Mouse (Mus musculus) cerebellum, adult 11 months (tissue): ENCODE measurements around the gene Nr1i3.

Source experiments
- DNase-seq: peaks from one replicate; pipeline ENCODE4 v3.0.0; 2022

Nr1i3 gene

GRCm38 (mm10) chr1:171213801-171214496, at the start of gene Nr1i3:
Gene Nr1i3, plus strand, starts transcription at chr1:171213970.
- no peak for DNase-seq

GRCm38 (mm10) chr1:171164258-171164657, 49.5 kb upstream of the Nr1i3 start:
- DNase-seq, result no peak

GRCm38 (mm10) chr1:171165629-171166345, 48.0 kb upstream of the Nr1i3 start:
- DNase-seq, result no peak

GRCm38 (mm10) chr1:171168906-171169305, 44.9 kb upstream of the Nr1i3 start:
- no peak for DNase-seq

- DNase-seq, result no peak
Measured at GRCm38 (mm10) chr1:171169913-171170312, 43.9 kb upstream of the Nr1i3 start.

- no peak for DNase-seq
Measured at GRCm38 (mm10) chr1:171171138-171171537, 42.6 kb upstream of the Nr1i3 start.

- DNase-seq, result no peak
Measured at GRCm38 (mm10) chr1:171172779-171173178, 41.0 kb upstream of the Nr1i3 start.

- DNase-seq, result no peak
Measured at GRCm38 (mm10) chr1:171179487-171180171, 34.1 kb upstream of the Nr1i3 start.

- no peak for DNase-seq
Measured at GRCm38 (mm10) chr1:171183025-171183424, 30.7 kb upstream of the Nr1i3 start.

GRCm38 (mm10) chr1:171183620-171184019, 30.1 kb upstream of the Nr1i3 start:
- DNase-seq, result no peak

- DNase-seq, result no peak
Measured at GRCm38 (mm10) chr1:171184314-171184713, 29.5 kb upstream of the Nr1i3 start.

GRCm38 (mm10) chr1:171185655-171186054, 28.1 kb upstream of the Nr1i3 start:
- DNase-seq, result no peak

- DNase-seq, result no peak
Measured at GRCm38 (mm10) chr1:171187851-171188700, 25.7 kb upstream of the Nr1i3 start.

GRCm38 (mm10) chr1:171189046-171189445, 24.7 kb upstream of the Nr1i3 start:
- DNase-seq, result no peak

GRCm38 (mm10) chr1:171189476-171190114, 24.2 kb upstream of the Nr1i3 start:
- no peak for DNase-seq

- DNase-seq, result no peak
Measured at GRCm38 (mm10) chr1:171190832-171191231, 22.9 kb upstream of the Nr1i3 start.

- DNase-seq, result no peak
Measured at GRCm38 (mm10) chr1:171192283-171192682, 21.5 kb upstream of the Nr1i3 start.

GRCm38 (mm10) chr1:171193093-171193840, 20.5 kb upstream of the Nr1i3 start:
- no peak for DNase-seq

- DNase-seq, result no peak
Measured at GRCm38 (mm10) chr1:171193911-171194830, 19.6 kb upstream of the Nr1i3 start.

- no peak for DNase-seq
Measured at GRCm38 (mm10) chr1:171195046-171195822, 18.5 kb upstream of the Nr1i3 start.
